Mouse (Mus musculus): ENCODE results near the gene Slc16a2.

Slc16a2 gene

GRCm38 (mm10) chrX:103652048-103652447, 169.7 kb downstream of the Slc16a2 start:
- DNase-seq (ENCODE audit: inconsistent ontology term) = no peak
